Mouse (Mus musculus) 416B (cell line): Measurements from ENCODE around the gene Ulk3.

Experiments
- DNase-seq: peaks from one replicate; pipeline ENCODE4 v3.0.0; 2011; ENCODE audit warnings: low read depth

Ulk3 gene

GRCm38 (mm10) chr9:57568500-57568899 lies 20.8 kb upstream of the Ulk3 start:
- no peak for DNase-seq

DNA sequence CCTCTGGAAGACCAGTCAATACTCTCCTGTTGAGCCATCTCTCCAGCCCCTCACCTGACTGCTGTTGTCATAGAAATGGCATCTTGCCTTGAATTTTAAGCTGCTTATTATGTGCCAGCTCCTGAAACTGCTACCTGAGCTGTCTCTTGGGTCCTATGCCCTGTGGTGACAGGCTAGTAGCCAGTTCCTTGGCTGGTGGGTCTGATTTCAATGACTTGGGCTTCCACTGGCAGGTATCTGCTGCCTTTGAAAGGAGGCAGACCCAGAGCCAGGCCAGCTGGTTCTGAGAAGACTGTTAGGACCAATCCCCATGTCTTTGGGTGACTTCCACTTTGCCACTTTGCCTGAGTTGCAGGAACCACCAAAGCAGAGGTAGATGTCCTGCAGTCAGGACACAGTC lies 14.9 kb upstream of the Ulk3 start:
- DNase-seq, result no peak

DNA sequence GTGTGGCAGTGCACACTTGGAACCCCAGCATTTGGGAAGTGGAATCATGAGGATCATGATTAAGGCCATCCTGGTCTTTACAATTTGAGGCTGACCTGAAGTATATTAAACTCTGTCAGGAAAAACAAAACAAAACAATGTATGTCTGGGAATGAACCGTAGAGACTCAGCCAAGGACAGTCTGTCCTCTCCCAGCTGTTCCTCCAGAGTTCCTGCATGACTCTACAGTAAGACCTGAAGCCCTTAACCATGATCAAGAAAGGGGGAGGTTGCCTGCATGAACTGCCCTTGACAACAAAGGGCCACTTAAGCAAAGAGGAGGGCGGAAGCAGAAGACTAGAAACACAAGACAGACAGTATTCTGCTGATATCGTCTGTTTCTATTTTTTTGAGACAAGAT lies 13.7 kb upstream of the Ulk3 start:
- DNase-seq, result no peak

DNA sequence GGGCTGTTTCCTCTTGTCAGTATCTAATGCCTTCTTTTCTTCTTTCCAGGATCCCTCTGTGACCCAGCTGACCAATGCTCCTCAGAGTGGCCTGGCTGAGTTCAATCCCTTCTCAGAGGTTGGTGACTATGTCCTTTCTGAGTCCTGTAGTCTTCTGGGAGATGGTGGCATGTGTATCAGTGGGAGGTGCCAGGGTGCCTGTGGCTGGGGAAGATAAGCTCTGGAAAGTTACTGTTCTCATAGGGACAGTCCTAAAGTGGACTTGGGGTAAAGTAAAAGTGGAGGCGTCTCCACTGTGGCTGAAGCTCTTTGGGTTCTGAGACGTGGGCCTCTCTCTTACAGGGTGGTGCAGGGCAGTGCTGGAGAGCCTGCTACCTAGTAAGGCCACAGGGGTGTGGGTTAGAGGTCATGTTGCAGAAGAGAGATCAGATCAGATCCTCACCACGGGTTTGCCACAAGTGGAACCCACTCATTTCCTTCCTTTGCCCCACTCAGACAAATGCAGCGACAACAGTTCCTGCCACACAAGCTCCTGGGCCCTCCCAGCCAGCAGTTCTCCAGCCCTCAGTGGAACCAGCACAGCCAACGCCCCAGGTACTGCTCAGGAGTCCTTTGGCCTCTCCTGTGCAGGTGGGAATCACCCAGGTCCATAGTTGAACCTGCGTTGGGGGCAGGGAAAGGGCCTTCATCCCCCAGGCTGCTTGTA lies 12.0 kb upstream of the Ulk3 start:
- peak; percentile 89 for DNase-seq

DNA sequence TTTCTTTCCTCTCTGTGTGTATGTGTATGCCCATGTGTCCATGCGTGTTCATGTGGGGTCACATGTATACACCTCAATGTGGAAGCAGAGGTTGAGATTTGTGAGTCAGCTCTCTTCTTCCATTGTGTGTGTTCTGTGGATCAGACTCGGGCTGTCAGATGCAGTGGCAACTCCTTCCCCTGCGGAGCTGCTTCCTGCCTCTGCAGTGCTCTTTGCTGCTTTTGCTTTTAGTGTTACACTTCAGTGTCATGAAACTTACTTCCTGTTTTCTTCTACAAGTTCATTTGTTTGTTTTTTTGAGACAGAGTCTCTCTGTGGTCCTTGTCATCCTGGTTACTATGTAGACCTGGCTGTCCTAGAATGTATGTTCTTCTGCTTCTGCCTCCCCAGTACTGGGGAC lies 4.3 kb upstream of the Ulk3 start:
- DNase-seq, result no peak

GRCm38 (mm10) chr9:57590726-57591125 lies 1.5 kb downstream of the Ulk3 start:
- DNase-seq, result peak; percentile 58

DNA sequence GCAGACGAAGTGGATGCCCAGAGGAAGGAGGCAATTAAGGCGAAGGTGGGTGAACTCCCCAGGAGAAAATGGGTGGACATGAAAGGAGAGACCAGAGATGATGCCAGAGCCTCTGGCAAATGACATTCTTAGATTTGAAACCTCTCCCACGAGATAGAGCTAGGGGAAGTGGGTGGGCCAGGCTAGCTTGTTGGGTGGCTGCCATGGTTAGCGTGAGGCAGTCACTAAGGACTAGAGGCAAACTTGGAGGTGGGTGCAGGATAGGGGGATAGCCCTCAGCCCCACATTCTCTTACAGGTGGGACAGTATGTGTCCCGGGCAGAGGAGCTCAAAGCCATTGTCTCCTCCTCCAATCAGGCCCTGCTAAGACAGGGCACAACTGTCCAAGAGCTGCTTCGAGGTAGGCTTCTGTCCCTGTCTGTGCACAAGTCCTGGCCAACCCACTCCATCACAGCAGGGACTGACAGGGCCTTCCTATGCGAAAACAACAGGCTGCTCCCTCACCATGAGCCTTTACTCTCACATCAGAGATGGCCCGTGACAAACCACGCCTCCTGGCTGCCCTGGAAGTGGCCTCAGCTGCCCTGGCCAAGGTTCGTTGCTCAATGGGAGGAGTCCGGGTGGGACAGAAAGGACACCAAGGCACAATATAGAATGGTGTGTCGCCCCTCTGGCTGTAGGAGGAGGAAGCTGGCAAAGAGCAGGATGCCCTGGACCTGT lies 4.4 kb downstream of the Ulk3 start:
- no peak for DNase-seq

GRCm38 (mm10) chr9:57594174-57594509 lies 4.9 kb downstream of the Ulk3 start:
- DNase-seq, result no peak

DNA sequence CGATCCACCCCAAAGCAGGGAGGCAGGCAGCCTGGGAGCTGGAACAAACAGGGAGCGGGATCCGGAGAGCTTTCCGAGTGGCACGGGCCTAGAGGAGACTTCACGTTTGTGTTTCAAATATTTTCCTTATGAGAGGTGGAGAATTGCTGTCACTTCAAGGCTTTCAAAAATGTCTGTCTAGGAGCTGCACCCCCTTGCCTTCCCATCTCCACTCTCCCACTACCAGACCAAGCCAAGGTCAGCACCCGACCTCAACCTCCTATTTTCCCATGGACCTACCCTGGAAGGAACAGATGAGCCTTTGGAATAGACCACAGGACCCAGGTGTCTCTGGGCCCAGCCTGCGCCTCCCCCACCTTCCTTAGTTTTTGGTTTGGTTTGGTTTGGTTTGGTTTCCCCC lies 8.0 kb downstream of the Ulk3 start:
- no peak for DNase-seq

DNA sequence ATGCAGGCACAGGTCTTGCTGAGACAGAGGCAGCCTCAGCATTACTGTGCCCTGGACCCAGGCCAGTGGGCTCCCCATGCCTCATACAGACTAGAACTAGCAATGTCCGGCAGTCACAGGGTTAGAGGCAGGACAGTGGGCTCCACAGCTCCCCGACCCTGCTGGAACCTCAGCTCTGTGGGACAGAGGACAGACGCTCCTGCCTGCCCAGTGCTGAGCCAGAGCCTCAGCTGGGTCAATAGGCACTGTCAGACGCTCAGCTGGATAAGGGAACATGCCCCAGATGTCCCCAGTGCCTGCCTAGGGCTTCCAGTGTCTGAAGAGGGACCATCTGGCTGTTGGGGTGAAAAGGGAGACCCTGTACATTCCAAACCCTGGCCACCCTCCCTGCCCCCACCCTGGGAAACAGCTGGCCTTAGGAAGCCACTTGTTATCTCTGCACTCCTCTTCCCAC lies 8.7 kb downstream of the Ulk3 start:
- no peak for DNase-seq

- no peak for DNase-seq
These were observed 9.8 kb downstream of the Ulk3 start for GRCm38 (mm10) chr9:57598851-57599563.

GRCm38 (mm10) chr9:57600620-57601352 lies 11.5 kb downstream of the Ulk3 start:
- DNase-seq, result no peak

- no peak for DNase-seq
These were observed 12.1 kb downstream of the Ulk3 start for GRCm38 (mm10) chr9:57601353-57601706.

DNA sequence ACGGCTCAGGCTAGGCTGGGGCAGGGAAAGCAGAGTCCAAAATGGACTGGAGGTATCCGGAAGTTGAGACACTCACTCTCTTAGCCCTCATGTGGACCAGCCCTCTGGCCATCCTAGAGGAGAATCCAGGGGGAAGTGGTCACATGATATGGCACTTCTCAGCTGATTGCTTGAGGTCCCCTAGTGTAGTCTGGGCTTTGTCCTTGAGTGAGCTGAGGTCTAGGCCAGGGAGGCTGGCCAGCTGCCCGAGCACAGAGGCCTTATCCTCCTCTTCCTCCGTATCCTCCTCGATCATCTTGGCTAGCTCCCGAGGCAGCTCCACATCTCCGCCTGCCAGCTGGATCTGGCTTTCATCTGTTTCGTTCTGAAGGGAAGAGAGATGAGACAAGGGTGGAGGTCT lies 12.8 kb downstream of the Ulk3 start:
- DNase-seq, result no peak

DNA sequence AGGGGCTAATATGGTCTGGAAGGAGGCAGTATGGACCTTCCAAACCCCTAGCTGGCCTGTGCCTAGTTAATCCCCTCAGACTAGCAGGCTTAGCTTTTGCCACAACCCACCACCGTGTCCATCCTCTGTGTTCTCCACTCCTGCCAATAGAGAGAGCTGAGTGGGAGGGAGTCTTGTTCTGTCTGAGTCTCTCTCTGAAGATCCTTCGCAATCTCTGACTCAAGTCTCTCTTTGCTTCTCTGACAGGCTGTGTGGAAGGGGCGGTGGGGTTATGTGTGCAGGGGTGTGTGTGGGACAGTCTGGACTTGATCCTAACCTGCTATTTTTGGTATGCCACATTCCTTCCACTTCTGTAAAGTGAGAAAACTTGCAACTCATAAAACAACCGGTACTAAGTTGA lies 15.6 kb downstream of the Ulk3 start:
- DNase-seq, result no peak

DNA sequence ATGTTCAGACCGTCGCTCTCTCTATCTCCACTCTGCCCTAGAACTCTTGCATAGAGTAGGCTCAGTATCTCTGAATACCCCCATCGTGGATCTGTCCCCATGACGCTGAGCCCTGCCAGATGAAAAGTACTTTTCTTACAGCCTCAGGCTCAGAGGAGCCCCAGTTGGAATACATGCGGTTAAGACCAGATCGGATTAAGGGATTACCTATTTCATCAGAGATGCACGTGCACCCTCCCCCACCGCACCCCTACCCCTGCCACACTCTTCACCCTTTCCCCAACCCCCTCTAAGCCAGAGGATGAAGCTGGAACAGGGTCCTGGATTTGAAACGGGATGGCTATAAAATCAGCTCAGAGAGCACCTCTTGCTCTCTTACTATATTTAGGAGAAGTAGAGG lies 16.3 kb downstream of the Ulk3 start:
- DNase-seq, result no peak

- peak; percentile 34 for DNase-seq
These were observed 17.0 kb downstream of the Ulk3 start, which contains the start of gene Cplx3 for GRCm38 (mm10) chr9:57606139-57606851. Cplx3 (minus strand) TSS chr9:57606281.

- DNase-seq, result no peak
These were observed 20.6 kb downstream of the Ulk3 start for GRCm38 (mm10) chr9:57609803-57610202.

DNA sequence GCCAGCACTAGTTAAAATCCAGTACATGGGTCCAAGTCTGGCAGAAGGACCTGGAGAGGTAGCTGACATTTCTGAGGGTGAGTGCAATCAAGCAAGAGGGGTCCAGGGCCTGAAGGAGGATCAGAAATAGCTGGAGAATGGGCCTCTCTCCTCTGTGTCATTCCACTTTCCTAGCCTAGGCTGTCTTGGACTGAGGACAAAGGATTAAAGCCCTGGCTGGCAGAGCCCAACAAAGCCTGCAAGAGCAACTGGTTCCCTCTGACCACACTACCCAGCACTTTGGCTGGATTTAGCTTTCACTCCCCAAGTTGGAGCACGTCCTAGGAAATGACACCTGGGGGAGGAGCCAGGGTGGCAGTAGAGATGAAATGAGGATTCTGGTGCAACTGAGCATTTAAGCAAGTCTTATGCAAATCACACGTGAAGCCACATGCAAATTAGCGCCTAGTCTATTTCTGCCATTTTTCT lies 21.1 kb downstream of the Ulk3 start:
- no peak for DNase-seq

DNA sequence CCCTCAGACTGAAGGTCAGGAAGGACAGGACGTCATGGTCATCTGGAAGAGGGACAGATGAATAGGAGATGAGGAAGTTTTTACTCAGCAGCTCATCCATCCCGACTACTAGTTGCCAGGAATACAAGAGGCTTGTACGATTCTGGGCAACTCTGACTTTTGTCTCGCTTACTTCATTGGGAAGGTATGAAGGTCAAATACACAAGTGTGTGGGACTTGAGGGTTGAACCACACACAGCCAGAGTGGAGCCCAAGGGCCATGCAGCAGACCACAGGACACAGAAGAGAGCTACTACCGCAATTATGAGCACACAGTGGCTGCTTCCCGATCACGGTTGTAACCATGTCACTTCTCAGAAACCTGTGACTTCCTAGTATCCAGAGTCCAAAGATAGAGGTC lies 23.3 kb downstream of the Ulk3 start:
- no peak for DNase-seq

GRCm38 (mm10) chr9:57613975-57614374 lies 24.7 kb downstream of the Ulk3 start:
- DNase-seq, result no peak

GRCm38 (mm10) chr9:57614786-57615185 lies 25.5 kb downstream of the Ulk3 start:
- DNase-seq, result no peak
